Mouse (Mus musculus) bone marrow macrophage, adult 2 months (primary cell): ENCODE measurements around the gene Retn.

Source experiments
- CTCF ChIP-seq: IDR thresholded peaks from 2 replicates; pipeline ENCODE4 v1.5.1; 2012; ENCODE audit warnings: low read depth, mild to moderate bottlenecking, low read length, moderate library complexity
- POLR2A ChIP-seq: IDR thresholded peaks from 2 replicates; pipeline ENCODE4 v1.6.1; 2012; ENCODE audit warnings: mild to moderate bottlenecking, low read depth, low read length, borderline replicate concordance

DNA sequence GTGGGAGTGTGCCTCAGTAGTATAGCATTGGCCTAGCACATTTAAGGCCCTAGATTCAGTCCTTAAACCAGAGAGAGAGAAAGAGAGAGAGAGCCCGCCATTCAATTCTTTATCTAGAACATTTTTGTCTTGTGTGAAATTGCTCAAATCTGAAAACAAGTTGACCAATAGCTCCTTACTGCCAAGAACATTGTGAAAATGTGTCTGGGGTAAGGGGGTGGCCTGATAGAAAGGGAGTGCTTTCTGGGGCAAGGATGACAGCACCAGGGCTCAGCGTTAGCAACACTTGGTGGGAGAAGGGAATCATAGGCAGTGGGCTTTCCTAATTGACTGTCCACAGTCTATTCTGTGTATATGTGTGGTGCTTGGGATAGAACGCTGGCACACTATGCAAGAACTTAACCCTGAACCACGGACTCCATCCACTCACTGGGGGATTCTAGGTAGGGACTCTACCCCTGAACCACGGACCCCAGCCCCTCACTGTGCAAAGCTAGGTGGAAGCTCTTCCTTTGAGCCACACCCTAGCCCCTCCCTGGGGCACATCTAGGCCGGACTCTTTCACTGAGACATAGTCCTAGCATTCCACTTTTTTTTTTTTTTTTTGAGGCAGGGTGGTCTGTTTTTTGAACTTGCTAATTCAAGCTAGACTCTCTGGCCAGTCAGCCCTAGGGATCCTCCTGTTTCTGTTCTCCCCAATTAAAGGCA, 8.6 kb upstream of the Retn start:
- TF ChIP-seq CTCF (no peak), POLR2A (no peak)
